Mouse (Mus musculus): ENCODE results near the gene Wdr17. TPM values are rescaled to one million over a fixed set of nuclear protein-coding genes. Genes with fewer than 3 reads are reported as not detected.

The Wdr17 gene
- polyA plus RNA-seq, 1 experiment from 2014 or later: 1.4 TPM

DNA sequence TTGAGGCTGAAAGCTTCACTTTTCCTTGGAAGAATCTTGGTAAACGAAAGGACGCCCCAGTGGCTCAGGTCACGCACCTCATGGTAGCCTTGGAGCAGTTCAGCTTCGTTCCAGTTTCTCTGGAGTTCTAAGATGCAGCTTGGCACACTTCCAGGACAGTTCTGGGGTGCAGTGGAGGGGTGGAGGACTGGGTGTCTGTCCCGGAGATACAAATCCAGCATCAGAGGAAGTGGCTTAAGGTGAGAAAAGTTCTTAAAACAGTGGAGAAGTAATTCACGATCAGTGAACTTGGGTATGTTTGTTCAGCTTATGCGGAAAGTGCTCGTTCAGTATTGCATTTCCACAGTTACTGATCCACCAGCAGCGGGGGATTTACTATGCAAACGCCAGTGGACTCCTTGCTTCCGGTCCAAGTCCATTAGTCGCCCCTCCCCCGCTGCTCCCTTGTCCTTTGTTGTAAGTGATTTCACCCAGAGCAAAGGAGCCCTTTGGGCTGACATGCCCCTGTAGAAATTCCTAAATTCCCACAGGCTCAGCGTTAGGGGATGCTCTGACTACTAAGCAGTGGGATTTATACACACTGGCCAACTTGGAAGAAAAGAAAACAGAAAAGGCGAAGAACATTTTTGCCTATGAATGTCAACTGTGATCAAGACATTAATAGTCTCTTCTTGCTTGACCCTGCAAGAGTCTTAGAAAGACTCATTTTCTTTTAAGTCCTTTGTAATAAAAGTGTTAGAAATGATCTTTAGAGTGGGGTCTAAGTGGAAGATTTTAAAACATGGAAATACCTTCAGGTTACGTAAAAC, 106.6 kb downstream of the Wdr17 start:
- ATAC-seq (ENCODE audit: insufficient number of reproducible peaks, insufficient read depth, low FRiP score, low TSS enrichment): peak; percentile 73; the same call in 1 of the 2 replicates
- Histone ChIP-seq H3K36me3 (no peaks in the 10 kb centered on the region), H3K27ac (no peak overlapping the region), H3K9me3 (no peaks in the 10 kb centered on the region), H3K9ac (peak overlapping the region; percentile 25), H3K27me3 (no peaks in the 10 kb centered on the region), H3K4me2 (replicated peaks) (peak overlapping the region; percentile 84), H3K4me1 (peaks cover 5% of the 10 kb centered on the region; the same call in 1 of the 2 replicates), H3K4me3 (peak overlapping the region; percentile 35)
- 11% methylated on average over 16 of the region's 16 CpGs for WGBS

DNA sequence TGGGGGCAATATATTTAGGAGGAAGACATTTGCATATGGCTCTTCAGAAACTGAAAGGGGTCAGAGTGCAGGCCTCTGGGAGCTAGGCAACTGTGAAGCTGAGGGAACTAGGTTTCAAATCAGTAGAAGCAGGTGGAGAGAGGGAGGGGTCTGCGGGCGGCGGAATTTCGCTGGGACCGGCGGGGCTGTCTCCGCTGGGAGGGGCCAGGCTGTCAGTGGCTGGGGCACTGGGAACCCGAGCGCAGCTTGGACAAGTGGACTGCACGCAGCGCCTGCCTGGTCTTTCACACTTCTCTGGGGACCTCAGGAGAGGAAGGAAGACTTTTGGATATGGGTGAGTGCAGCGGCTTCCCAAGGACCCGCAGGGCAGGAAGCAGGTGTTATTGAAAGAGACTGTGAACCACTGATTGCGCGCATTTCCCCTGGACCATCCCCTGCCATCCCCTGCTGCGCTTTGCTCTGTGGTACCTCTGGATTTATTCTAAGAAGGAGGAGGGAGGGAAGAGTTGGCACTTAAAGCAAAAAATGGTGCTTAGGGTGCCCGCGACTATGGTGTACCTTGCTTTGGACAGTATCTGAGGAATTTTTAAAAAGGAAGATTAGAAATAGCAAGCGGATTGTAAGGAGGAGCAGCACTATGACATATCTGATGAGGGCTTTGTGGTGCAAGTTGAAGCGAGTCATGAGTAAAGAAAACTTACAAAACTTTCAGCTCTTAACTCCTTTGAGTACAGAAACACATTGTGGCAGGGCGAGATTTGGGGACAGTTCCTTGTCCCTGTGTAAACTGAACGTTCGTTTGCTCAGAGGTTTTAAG, 107.5 kb downstream of the Wdr17 start:
- Histone ChIP-seq H3K4me3 (peak overlapping the region; percentile 35), H3K4me1 (peaks cover 5% of the 10 kb centered on the region; the same call in 1 of the 2 replicates), H3K36me3 (no peaks in the 10 kb centered on the region), H3K27me3 (no peaks in the 10 kb centered on the region), H3K27ac (no peak overlapping the region), H3K9me3 (no peaks in the 10 kb centered on the region), H3K4me2 (replicated peaks) (peak overlapping the region; percentile 84), H3K9ac (peak overlapping the region; percentile 25; the same call in 1 of the 2 replicates)
- 0 out of 2 replicates have a peak, but pooled peaks have one; percentile 64 for ATAC-seq (ENCODE audit: insufficient number of reproducible peaks, insufficient read depth, low FRiP score, low TSS enrichment)
- WGBS: under 1% methylated on average over 23 of the region's 23 CpGs

DNA sequence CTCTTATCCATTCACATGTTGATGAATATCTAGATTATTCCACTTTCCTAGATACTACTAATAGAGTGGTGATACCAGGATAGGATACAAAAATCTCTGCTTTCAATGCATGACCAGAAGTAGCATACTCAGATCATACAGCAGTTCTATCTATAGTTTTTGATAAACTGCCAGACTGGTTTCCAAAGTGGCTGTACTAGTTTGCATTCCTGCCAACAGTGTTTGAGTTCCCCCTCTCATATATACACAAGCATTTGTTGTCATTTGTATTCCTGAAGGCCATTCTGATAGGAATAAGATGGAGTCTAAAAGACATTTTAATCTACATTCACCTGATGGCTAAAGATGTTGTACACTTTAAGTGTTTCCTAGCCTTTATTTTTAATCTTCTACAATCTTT, 110.0 kb downstream of the Wdr17 start:
- ATAC-seq (ENCODE audit: insufficient number of reproducible peaks, insufficient read depth, low FRiP score, low TSS enrichment): no peak
- H3K4me1 ChIP-seq: peaks cover 5% of the 10 kb centered on the region; the same call in 1 of the 2 replicates
- H3K27ac ChIP-seq: no peak overlapping the region
- no peaks in the 10 kb centered on the region for H3K9me3 ChIP-seq
- no peak overlapping the region for H3K4me2 ChIP-seq (replicated peaks)
- H3K9ac ChIP-seq: no peak overlapping the region
- no peak overlapping the region for H3K4me3 ChIP-seq
- H3K27me3 ChIP-seq: no peaks in the 10 kb centered on the region
- H3K36me3 ChIP-seq: no peaks in the 10 kb centered on the region

DNA sequence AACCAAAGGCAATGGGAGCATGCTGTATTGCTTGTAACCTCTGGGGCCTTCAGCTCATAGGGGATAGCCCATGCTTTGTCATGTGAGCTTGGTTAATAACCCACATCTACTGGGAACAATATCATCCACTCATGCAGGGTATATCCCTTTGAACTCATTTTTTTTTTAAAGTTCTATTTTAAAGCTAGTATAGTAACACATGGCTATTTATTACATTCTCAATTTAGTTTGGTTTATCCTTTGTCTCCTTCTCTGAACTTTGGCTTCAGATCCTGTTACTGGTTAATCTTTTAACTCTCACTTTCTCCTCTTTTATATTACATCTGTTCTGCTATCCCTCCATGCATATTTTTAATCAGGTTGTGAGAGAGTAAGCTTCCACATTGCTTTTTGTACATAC, 110.7 kb downstream of the Wdr17 start:
- Histone ChIP-seq H3K4me2 (replicated peaks) (no peak overlapping the region), H3K4me1 (peaks cover 5% of the 10 kb centered on the region; the same call in 1 of the 2 replicates), H3K36me3 (no peaks in the 10 kb centered on the region), H3K27ac (no peak overlapping the region), H3K4me3 (no peak overlapping the region), H3K9me3 (no peaks in the 10 kb centered on the region), H3K9ac (no peak overlapping the region), H3K27me3 (no peaks in the 10 kb centered on the region)
- ATAC-seq (ENCODE audit: insufficient number of reproducible peaks, insufficient read depth, low FRiP score, low TSS enrichment): no peak

DNA sequence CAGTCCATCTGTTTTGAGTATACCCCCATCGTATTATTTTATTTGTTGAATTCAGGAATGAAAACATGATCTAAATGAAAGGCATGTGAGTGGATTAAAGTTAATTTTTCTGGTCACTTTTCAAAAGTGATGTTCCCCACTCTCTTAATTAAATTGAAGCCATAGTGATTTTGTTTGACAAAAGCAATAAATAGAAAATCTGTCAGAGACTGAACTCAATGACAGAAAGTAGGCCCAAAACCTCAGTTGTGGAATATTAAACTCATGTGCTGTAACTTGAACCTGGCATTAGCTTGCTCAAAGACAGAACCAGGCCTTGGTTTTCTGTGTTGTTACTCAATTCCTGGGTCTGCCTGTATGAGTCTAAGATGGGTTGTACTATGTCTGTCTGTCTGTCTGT, 129.3 kb downstream of the Wdr17 start:
- Histone ChIP-seq H3K36me3 (no peaks in the 10 kb centered on the region), H3K9ac (no peak overlapping the region), H3K4me1 (no peaks in the 10 kb centered on the region), H3K27me3 (no peaks in the 10 kb centered on the region), H3K9me3 (no peaks in the 10 kb centered on the region), H3K27ac (no peak overlapping the region), H3K4me2 (replicated peaks) (no peak overlapping the region), H3K4me3 (no peak overlapping the region)
- WGBS: 30% methylated on average over 1 of the region's 1 CpGs
- no peak for ATAC-seq (ENCODE audit: insufficient number of reproducible peaks, insufficient read depth, low FRiP score, low TSS enrichment)

DNA sequence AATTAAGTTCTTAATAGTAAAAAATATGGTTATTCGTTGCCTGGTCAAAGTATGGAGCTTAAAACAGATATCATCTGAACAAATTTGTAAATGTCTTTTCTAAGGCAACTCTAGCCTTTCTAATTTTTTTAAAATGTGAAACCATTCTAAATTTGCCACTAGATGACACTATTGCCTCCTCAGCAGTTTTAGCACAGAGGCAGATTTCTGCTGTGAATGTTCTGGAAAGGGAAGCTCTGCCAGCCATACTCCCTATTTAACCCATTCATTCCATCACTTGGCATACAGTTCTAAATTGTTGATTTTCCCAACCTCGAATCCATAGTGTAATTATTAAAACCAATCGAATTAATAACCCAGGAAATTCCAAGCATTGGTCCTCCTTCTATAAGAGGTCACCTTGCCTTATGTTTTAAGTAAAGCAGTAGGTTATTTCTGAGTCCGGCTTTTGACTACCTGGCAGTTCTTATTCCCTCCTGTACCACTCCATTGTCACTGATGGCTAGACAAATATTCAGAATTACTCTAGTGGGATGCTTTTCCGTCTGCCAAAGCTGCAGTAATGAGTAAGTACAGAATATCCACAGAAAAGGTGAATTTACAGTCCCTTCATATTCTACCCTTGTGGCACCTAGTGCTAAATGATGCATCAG, 150.2 kb downstream of the Wdr17 start:
- no peak overlapping the region for H3K4me2 ChIP-seq (replicated peaks)
- no peaks in the 10 kb centered on the region for H3K4me1 ChIP-seq
- H3K27ac ChIP-seq: no peak overlapping the region
- WGBS: 67% methylated on average over 5 of the region's 5 CpGs
- H3K9me3 ChIP-seq: no peaks in the 10 kb centered on the region
- no peak for ATAC-seq (ENCODE audit: insufficient number of reproducible peaks, insufficient read depth, low FRiP score, low TSS enrichment)
- H3K9ac ChIP-seq: no peak overlapping the region
- H3K27me3 ChIP-seq: no peaks in the 10 kb centered on the region
- H3K36me3 ChIP-seq: no peaks in the 10 kb centered on the region
- no peak overlapping the region for H3K4me3 ChIP-seq

DNA sequence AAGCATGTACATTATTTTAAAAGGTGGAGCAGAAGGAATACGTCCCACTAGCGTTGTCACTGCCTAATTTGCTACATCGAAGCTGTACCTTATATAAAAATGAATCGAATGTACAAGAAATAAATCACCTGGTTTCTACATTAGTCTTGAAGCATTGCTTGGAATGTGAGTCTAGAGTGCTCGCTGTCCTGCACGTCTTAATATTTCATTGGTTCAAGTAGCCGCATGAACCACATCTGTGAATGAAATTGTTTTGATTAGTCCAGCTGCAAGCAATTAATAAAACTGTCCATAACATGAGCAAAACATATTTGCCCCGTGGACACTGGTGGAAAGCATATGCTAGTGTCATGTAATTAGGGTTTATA, 162.3 kb downstream of the Wdr17 start:
- no peaks in the 10 kb centered on the region for H3K36me3 ChIP-seq
- peak overlapping the region; percentile 45 for H3K4me3 ChIP-seq
- H3K27me3 ChIP-seq: no peaks in the 10 kb centered on the region
- H3K9ac ChIP-seq: no peak overlapping the region
- H3K27ac ChIP-seq: no peak overlapping the region
- ATAC-seq (ENCODE audit: insufficient number of reproducible peaks, insufficient read depth, low FRiP score, low TSS enrichment): peak; percentile 53; the same call in 1 of the 2 replicates
- peak overlapping the region; percentile 56 for H3K4me2 ChIP-seq (replicated peaks)
- 13% methylated on average over 8 of the region's 8 CpGs for WGBS
- no peaks in the 10 kb centered on the region for H3K4me1 ChIP-seq
- H3K9me3 ChIP-seq: no peaks in the 10 kb centered on the region

DNA sequence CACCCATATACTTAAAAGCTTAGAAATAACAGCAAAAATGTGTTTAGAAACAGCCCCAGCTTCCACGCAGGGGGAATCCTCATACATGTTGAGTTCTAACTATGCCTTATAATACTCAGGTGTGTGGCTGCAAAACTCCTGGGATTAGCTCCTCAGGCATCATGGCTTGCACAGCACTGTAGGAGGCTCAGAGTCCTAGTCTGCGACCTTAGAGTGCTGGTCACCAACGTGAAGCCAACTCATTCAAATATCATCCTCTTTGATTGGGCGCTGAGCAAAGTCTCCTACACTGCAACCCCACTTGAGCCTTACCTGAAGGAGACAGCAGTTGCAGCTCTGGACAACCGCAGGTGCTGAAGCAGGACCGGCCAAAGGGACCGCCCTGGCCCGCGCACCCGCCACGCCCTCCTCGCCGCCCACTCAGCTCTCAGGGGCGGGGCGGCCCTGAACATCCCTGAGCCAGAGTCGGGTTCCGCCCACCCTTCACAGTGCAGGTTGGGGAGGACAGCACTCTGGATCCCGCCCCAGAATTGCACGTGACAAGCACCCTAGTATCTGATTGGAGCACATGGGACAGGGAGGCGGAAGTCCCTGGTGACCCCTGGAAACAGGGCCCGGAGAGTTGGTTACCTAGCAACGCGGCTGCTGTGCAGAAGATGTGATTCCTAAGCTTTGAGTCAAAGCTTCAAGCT, 162.9 kb downstream of the Wdr17 start:
- H3K9ac ChIP-seq: no peak overlapping the region
- WGBS: 2% methylated on average over 23 of the region's 23 CpGs
- peak overlapping the region; percentile 45 for H3K4me3 ChIP-seq
- H3K27ac ChIP-seq: no peak overlapping the region
- ATAC-seq (ENCODE audit: insufficient number of reproducible peaks, insufficient read depth, low FRiP score, low TSS enrichment): peak; percentile 100
- H3K27me3 ChIP-seq: no peaks in the 10 kb centered on the region
- H3K4me2 ChIP-seq (replicated peaks): peak overlapping the region; percentile 56
- no peaks in the 10 kb centered on the region for H3K9me3 ChIP-seq
- H3K36me3 ChIP-seq: no peaks in the 10 kb centered on the region
- H3K4me1 ChIP-seq: no peaks in the 10 kb centered on the region

DNA sequence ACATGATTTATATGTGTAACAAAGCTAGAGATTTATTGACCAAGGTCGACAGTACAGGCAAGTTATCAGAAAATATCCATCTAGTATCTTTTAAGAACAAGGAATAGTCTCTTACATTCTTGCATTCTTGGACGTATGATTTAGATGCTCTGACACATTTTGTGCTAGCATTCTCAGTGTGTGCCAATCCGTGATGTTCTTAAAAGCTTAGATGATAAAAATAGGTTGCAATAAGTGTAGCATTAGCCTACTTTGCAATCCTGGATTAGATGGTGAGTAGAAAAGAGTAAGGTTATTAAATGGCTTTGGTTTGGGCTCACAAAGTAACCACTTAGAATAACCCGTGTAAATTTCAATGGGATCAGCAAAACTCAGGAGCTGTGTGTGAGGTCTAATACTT, 168.5 kb downstream of the Wdr17 start:
- H3K4me1 ChIP-seq: no peaks in the 10 kb centered on the region
- no peaks in the 10 kb centered on the region for H3K9me3 ChIP-seq
- no peak overlapping the region for H3K27ac ChIP-seq
- no peaks in the 10 kb centered on the region for H3K27me3 ChIP-seq
- no peaks in the 10 kb centered on the region for H3K36me3 ChIP-seq
- no peak overlapping the region for H3K4me2 ChIP-seq (replicated peaks)
- WGBS: 73% methylated on average over 4 of the region's 4 CpGs
- no peak for ATAC-seq (ENCODE audit: insufficient number of reproducible peaks, insufficient read depth, low FRiP score, low TSS enrichment)
- no peak overlapping the region for H3K9ac ChIP-seq
- no peak overlapping the region for H3K4me3 ChIP-seq

DNA sequence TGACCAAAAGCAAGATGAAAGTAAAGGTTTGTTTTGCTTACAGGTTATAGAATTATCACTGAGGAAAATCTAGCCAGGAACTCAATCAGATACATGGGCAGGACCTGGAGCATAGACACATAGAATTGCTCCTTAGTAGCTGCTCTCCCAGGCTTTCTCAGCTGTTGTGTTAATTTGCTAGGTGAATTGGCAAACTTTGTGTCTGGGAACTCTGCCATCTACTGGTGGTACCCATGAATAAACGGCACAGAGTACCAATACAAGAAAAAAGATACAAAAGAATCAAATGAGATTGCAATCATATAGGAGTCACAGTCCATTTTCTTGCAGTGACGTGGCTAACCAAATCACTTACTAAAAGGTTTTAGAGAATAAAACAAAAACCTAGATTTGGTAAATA, 181.2 kb downstream of the Wdr17 start:
- Histone ChIP-seq H3K4me2 (replicated peaks) (no peak overlapping the region), H3K27ac (no peak overlapping the region), H3K4me1 (no peaks in the 10 kb centered on the region), H3K4me3 (no peak overlapping the region), H3K9ac (no peak overlapping the region), H3K27me3 (no peaks in the 10 kb centered on the region), H3K36me3 (no peaks in the 10 kb centered on the region), H3K9me3 (no peaks in the 10 kb centered on the region)
- no peak for ATAC-seq (ENCODE audit: insufficient number of reproducible peaks, insufficient read depth, low FRiP score, low TSS enrichment)
- 63% methylated on average over 2 of the region's 2 CpGs for WGBS

DNA sequence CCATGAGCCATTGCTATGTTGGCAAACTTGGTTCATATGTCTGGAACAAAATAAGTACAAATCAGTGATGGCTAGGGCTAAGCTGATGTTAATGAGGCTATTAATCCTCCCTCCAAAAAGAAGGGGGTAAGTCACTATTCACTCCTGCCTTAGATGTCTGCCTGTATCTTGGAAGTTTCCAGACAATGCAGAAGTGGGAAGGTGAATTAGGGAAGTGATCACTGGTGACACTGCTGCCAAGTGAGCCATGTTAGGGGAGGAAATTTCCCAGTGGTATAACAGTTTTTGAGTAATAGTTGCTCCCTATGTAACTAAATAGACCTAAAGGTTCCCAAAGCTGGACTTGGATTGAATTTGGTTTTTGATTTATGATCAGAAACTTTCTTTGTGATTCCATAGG, 215.2 kb downstream of the Wdr17 start:
- Histone ChIP-seq H3K4me1 (no peaks in the 10 kb centered on the region), H3K36me3 (no peaks in the 10 kb centered on the region), H3K9ac (no peak overlapping the region), H3K27ac (no peak overlapping the region), H3K4me3 (no peak overlapping the region), H3K9me3 (no peaks in the 10 kb centered on the region), H3K4me2 (replicated peaks) (no peak overlapping the region), H3K27me3 (no peaks in the 10 kb centered on the region)
- no peak for ATAC-seq (ENCODE audit: insufficient number of reproducible peaks, insufficient read depth, low FRiP score, low TSS enrichment)
